Mouse (Mus musculus): ENCODE results near the gene Castor2. TPM values are rescaled to one million over a fixed set of nuclear protein-coding genes. Genes with fewer than 3 reads are reported as not detected.

Gene Castor2
- polyA plus RNA-seq, 1 experiment from 2014 or later = 5.7 TPM

DNA sequence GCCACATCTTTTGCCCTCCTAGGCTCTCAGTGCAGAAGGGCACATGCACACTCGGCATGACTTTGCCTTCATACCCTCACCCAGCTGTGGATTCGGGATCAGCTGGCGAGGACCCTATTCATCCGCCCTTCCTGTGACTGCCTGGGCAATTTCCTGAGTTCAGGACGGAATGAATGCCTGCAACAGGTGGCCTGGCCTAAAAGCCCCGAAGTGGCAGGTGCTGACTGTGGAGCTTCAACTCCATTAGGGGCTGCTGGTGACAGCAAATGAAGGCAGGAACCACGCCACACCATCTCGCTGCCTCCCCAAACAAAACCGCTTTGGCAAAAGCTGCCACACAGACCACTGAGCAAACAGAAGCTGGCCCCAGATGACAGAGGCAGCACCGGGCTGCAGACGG, 52.4 kb downstream of the Castor2 start:
- Histone ChIP-seq H3K4me1 (ENCODE audit: control insufficient read depth, insufficient read depth, low read length) (no peaks in the 10 kb centered on the region; the same call in 1 of the 2 replicates), H3K27me3 (ENCODE audit: control insufficient read depth, insufficient read depth, low read length) (no peaks in the 10 kb centered on the region), H3K9ac (ENCODE audit: low read depth, low read length) (no peak overlapping the region), H3K9me3 (replicated peaks; ENCODE audit: control insufficient read depth, low read length) (no peaks in the 10 kb centered on the region), H3K36me3 (ENCODE audit: control insufficient read depth, insufficient read depth, low read length) (peaks cover 36% of the 10 kb centered on the region), H3K4me2 (no peak overlapping the region), H3K27ac (ENCODE audit: low read depth, low read length) (no peak overlapping the region), H3K4me3 (ENCODE audit: low read depth, low read length) (no peak overlapping the region)
- ATAC-seq (replicated peaks; ENCODE audit: insufficient number of reproducible peaks, low FRiP score, low TSS enrichment) = no peak
- WGBS (ENCODE audit: insufficient replicate concordance) = 90% methylated on average over 11 of the region's 11 CpGs

DNA sequence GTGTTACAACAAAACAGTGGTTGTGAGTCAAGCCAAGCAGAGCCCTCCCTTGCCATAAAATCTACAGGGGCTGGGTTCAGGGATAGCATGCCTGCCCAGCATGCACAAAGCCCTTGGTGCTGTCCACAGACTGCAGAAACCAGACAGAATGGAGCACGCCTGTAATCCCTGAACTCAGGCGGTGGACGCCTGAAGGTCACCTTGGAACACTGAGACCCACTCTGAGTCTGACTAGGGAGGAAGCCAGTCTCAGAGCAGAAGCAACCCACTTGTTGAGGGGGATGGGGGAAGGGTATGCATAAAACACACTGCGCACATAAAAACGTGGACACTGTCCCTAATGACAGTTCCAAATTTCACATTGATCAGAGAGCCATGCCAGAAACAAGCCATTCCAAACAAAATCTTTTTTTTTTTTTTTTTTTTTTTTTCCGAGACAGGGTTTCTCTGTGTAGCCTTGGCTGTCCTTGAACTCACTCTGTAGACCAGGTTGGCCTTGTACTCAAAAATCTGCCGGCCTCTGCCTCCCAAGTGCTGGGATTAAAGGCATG, 56.5 kb downstream of the Castor2 start:
- Histone ChIP-seq H3K9ac (ENCODE audit: low read depth, low read length) (no peak overlapping the region), H3K4me1 (ENCODE audit: control insufficient read depth, insufficient read depth, low read length) (no peaks in the 10 kb centered on the region), H3K9me3 (replicated peaks; ENCODE audit: control insufficient read depth, low read length) (no peaks in the 10 kb centered on the region), H3K27ac (ENCODE audit: low read depth, low read length) (no peak overlapping the region), H3K36me3 (ENCODE audit: control insufficient read depth, insufficient read depth, low read length) (peaks cover 32% of the 10 kb centered on the region), H3K4me3 (ENCODE audit: low read depth, low read length) (no peak overlapping the region), H3K27me3 (ENCODE audit: control insufficient read depth, insufficient read depth, low read length) (no peaks in the 10 kb centered on the region), H3K4me2 (no peak overlapping the region)
- ATAC-seq (replicated peaks; ENCODE audit: insufficient number of reproducible peaks, low FRiP score, low TSS enrichment) = no peak
- 74% methylated on average over 7 of the region's 7 CpGs for WGBS (ENCODE audit: insufficient replicate concordance)

DNA sequence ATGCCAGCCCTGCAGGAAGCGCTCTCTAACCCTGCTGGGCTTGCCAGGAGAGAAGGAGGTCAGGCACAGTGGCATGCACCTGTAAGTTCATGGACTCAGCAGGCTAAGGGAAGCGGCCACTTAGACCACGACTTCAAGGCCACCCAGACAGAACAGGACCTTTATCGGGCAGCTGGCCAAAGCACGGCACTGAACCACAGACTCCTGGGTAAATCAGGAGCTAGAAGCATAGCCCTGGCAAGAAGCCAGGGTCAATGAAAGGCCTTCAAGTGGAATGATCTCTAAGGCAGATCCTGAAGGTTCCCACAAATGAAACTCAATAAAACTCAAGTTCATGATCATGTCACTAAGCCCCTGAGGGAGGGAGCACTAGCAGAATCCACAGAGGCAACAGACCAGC, 65.2 kb downstream of the Castor2 start:
- Histone ChIP-seq H3K27me3 (ENCODE audit: control insufficient read depth, insufficient read depth, low read length) (no peaks in the 10 kb centered on the region), H3K36me3 (ENCODE audit: control insufficient read depth, insufficient read depth, low read length) (peaks cover 16% of the 10 kb centered on the region), H3K9ac (ENCODE audit: low read depth, low read length) (no peak overlapping the region), H3K4me3 (ENCODE audit: low read depth, low read length) (no peak overlapping the region), H3K9me3 (replicated peaks; ENCODE audit: control insufficient read depth, low read length) (no peaks in the 10 kb centered on the region), H3K4me1 (ENCODE audit: control insufficient read depth, insufficient read depth, low read length) (no peaks in the 10 kb centered on the region), H3K27ac (ENCODE audit: low read depth, low read length) (no peak overlapping the region), H3K4me2 (no peak overlapping the region)
- ATAC-seq (replicated peaks; ENCODE audit: insufficient number of reproducible peaks, low FRiP score, low TSS enrichment) = no peak
- 71% methylated on average over 5 of the region's 5 CpGs for WGBS (ENCODE audit: insufficient replicate concordance)

DNA sequence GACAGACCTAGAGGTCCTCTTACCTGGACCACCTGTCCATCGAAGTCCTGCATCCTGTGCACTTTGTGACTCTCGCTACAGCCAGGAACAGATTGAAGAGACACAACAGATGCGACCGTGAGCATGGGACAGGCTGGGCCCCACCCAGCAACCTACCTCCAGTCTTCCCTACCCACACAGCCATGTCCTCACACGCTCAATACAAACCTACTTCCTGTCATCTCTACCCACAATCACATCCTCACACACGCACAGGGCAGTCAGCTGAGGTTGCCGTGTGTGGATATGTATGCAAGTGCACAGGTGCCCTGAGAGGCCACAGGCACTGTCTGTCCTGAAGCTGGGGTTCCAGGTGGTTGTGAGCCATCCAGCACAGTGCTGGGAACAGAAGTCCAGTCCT, 67.1 kb downstream of the Castor2 start:
- Histone ChIP-seq H3K4me1 (ENCODE audit: control insufficient read depth, insufficient read depth, low read length) (no peaks in the 10 kb centered on the region), H3K36me3 (ENCODE audit: control insufficient read depth, insufficient read depth, low read length) (peaks cover 20% of the 10 kb centered on the region)

DNA sequence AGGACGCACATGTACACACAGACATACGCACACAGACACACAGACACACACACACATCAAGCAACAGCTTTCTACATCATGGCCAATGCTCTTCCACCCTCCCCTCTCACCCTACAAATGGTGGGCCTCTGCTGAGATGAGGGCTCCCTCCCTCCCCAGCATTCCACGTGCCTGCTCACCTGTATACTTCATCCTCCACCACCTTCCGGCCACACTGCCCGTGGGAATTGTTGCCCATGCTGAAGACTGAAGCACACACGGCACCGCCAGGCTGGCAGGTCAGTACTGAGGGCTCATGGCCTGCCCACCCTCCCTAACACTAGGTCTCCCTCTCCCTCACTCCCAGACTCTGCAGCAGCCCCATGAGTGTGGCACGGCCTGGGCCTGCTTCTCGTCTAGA, 68.5 kb downstream of the Castor2 start:
- peaks cover 14% of the 10 kb centered on the region for H3K36me3 ChIP-seq (ENCODE audit: control insufficient read depth, insufficient read depth, low read length)
- no peaks in the 10 kb centered on the region for H3K4me1 ChIP-seq (ENCODE audit: control insufficient read depth, insufficient read depth, low read length)
- WGBS (ENCODE audit: insufficient replicate concordance) = 94% methylated on average over 9 of the region's 9 CpGs

More for the DNA sequence above, 67.1 kb downstream of the Castor2 start:
- 91% methylated on average over 7 of the region's 7 CpGs for WGBS (ENCODE audit: insufficient replicate concordance)
- Histone ChIP-seq H3K4me3 (ENCODE audit: low read depth, low read length) (no peak overlapping the region), H3K9me3 (replicated peaks; ENCODE audit: control insufficient read depth, low read length) (no peaks in the 10 kb centered on the region), H3K27ac (ENCODE audit: low read depth, low read length) (no peak overlapping the region), H3K27me3 (ENCODE audit: control insufficient read depth, insufficient read depth, low read length) (no peaks in the 10 kb centered on the region), H3K4me2 (no peak overlapping the region), H3K9ac (ENCODE audit: low read depth, low read length) (no peak overlapping the region)
- ATAC-seq (replicated peaks; ENCODE audit: insufficient number of reproducible peaks, low FRiP score, low TSS enrichment) = no peak

DNA sequence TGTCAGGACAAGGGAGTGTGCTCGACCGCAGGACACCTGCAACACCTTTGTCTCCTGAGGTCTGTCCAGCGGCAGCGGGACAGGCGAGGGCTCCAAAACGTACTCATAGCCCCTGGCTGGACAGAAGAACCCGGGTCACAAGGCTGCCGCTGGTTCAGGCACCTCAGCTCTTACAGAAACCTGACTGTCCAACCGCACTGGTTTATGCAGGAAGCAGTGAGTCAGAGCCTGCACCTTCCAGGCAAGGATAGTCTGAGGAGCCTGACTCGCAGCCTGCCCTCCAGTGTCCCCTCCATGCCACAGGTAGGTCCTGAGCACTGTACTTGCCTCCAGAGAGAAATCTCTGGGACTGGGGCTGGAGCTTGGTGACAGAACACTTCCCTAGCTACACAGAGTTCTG, 69.7 kb downstream of the Castor2 start:
- Histone ChIP-seq H3K36me3 (ENCODE audit: control insufficient read depth, insufficient read depth, low read length) (peaks cover 9% of the 10 kb centered on the region; the same call in 1 of the 2 replicates), H3K4me1 (ENCODE audit: control insufficient read depth, insufficient read depth, low read length) (no peaks in the 10 kb centered on the region), H3K9ac (ENCODE audit: low read depth, low read length) (no peak overlapping the region), H3K4me2 (no peak overlapping the region), H3K4me3 (ENCODE audit: low read depth, low read length) (no peak overlapping the region), H3K27me3 (ENCODE audit: control insufficient read depth, insufficient read depth, low read length) (no peaks in the 10 kb centered on the region), H3K9me3 (replicated peaks; ENCODE audit: control insufficient read depth, low read length) (no peaks in the 10 kb centered on the region), H3K27ac (ENCODE audit: low read depth, low read length) (no peak overlapping the region)
- WGBS (ENCODE audit: insufficient replicate concordance) = 86% methylated on average over 10 of the region's 10 CpGs
- ATAC-seq (replicated peaks; ENCODE audit: insufficient number of reproducible peaks, low FRiP score, low TSS enrichment) = no peak

More for the DNA sequence above, 68.5 kb downstream of the Castor2 start:
- Histone ChIP-seq H3K9me3 (replicated peaks; ENCODE audit: control insufficient read depth, low read length) (no peaks in the 10 kb centered on the region), H3K4me2 (no peak overlapping the region), H3K4me3 (ENCODE audit: low read depth, low read length) (no peak overlapping the region), H3K9ac (ENCODE audit: low read depth, low read length) (no peak overlapping the region), H3K27ac (ENCODE audit: low read depth, low read length) (no peak overlapping the region), H3K27me3 (ENCODE audit: control insufficient read depth, insufficient read depth, low read length) (no peaks in the 10 kb centered on the region)
- ATAC-seq (replicated peaks; ENCODE audit: insufficient number of reproducible peaks, low FRiP score, low TSS enrichment) = no peak

DNA sequence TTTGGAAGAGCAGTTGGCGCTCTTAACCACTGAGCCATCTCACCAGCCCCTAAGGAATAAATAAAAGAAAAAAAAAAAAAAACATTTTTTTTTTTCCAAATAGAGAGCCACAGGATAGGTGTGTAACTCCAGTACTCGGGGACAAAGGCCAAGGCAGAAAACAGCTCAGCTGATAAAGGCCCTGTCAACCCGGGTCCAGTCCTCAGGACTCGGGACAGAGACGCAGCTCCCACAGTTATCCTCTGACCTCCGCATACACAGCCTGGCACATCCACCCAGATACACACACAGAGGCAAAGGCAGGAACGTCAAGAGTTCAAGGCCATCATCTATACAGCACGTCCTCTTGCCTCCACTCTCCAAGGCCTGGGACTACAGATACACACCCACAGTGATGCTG, 70.7 kb downstream of the Castor2 start:
- H3K9ac ChIP-seq (ENCODE audit: low read depth, low read length) = no peak overlapping the region
- no peak overlapping the region for H3K4me2 ChIP-seq
- no peak for ATAC-seq (replicated peaks; ENCODE audit: insufficient number of reproducible peaks, low FRiP score, low TSS enrichment)
- H3K36me3 ChIP-seq (ENCODE audit: control insufficient read depth, insufficient read depth, low read length) = peaks cover 9% of the 10 kb centered on the region; the same call in 1 of the 2 replicates
- H3K9me3 ChIP-seq (replicated peaks; ENCODE audit: control insufficient read depth, low read length) = no peaks in the 10 kb centered on the region
- no peaks in the 10 kb centered on the region for H3K27me3 ChIP-seq (ENCODE audit: control insufficient read depth, insufficient read depth, low read length)
- no peak overlapping the region for H3K4me3 ChIP-seq (ENCODE audit: low read depth, low read length)
- 90% methylated on average over 8 of the region's 8 CpGs for WGBS (ENCODE audit: insufficient replicate concordance)
- no peak overlapping the region for H3K27ac ChIP-seq (ENCODE audit: low read depth, low read length)
- peaks cover under 1% of the 10 kb centered on the region; the same call in 1 of the 2 replicates for H3K4me1 ChIP-seq (ENCODE audit: control insufficient read depth, insufficient read depth, low read length)

DNA sequence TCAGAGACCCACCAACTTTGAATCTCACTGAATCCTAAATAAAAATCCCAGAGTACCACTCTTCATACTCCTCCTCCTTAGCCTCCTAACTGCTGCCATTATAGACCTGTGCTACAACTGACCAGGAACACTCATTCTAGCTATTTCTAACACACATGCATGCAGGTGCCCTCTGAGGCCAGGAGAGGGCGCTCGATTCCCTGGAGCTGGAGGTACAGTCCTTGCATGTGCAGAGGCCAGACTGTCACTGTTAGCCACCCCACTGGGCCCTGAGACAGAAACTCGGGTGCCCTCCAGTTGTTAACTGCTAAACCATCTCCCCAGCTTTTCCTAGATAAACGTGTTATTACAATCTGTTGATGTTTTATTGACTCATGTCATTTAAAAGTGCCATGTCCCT, 73.7 kb downstream of the Castor2 start:
- Histone ChIP-seq H3K4me2 (no peak overlapping the region), H3K27me3 (ENCODE audit: control insufficient read depth, insufficient read depth, low read length) (no peaks in the 10 kb centered on the region), H3K27ac (ENCODE audit: low read depth, low read length) (no peak overlapping the region), H3K9me3 (replicated peaks; ENCODE audit: control insufficient read depth, low read length) (no peaks in the 10 kb centered on the region), H3K9ac (ENCODE audit: low read depth, low read length) (no peak overlapping the region), H3K36me3 (ENCODE audit: control insufficient read depth, insufficient read depth, low read length) (peaks cover 4% of the 10 kb centered on the region; the same call in 1 of the 2 replicates), H3K4me3 (ENCODE audit: low read depth, low read length) (no peak overlapping the region), H3K4me1 (ENCODE audit: control insufficient read depth, insufficient read depth, low read length) (peaks cover 4% of the 10 kb centered on the region; the same call in 1 of the 2 replicates)
- ATAC-seq (replicated peaks; ENCODE audit: insufficient number of reproducible peaks, low FRiP score, low TSS enrichment) = no peak
- 47% methylated on average over 4 of the region's 4 CpGs for WGBS (ENCODE audit: insufficient replicate concordance)

DNA sequence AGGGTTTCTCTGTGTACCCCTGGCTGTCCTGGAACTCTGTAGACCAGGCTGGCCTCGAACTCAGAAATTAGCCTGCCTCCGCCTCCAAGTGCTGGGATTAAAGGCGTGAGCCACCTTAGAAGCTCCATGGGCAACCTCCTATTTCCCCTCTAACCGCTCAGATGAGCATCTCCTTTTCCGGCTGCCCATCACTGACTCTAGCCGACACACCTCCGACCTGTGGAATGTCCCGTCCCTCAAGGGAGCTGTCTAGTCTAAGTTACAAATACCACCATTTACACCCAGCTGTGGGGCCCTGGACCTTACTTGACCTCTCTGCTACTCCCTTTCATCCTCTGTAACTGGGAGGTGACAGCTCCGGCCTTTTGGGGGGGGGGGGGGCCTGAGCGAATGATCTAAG, 76.2 kb downstream of the Castor2 start:
- Histone ChIP-seq H3K4me2 (peak overlapping the region; percentile 84), H3K9me3 (replicated peaks; ENCODE audit: control insufficient read depth, low read length) (no peaks in the 10 kb centered on the region), H3K27ac (ENCODE audit: low read depth, low read length) (peak overlapping the region; percentile 79; the same call in 1 of the 2 replicates), H3K9ac (ENCODE audit: low read depth, low read length) (peak overlapping the region; percentile 83), H3K36me3 (ENCODE audit: control insufficient read depth, insufficient read depth, low read length) (no peaks in the 10 kb centered on the region), H3K4me1 (ENCODE audit: control insufficient read depth, insufficient read depth, low read length) (peaks cover 4% of the 10 kb centered on the region; the same call in 1 of the 2 replicates), H3K4me3 (ENCODE audit: low read depth, low read length) (peak overlapping the region; percentile 88), H3K27me3 (ENCODE audit: control insufficient read depth, insufficient read depth, low read length) (no peaks in the 10 kb centered on the region)
- 8% methylated on average over 10 of the region's 10 CpGs for WGBS (ENCODE audit: insufficient replicate concordance)
- ATAC-seq (replicated peaks; ENCODE audit: insufficient number of reproducible peaks, low FRiP score, low TSS enrichment) = no peak

All from heart, embryonic 11.5 days (tissue).